Mouse (Mus musculus): ENCODE results near the gene Gm49322. TPM values are rescaled to one million over a fixed set of nuclear protein-coding genes. Genes with fewer than 3 reads are reported as not detected.

The Gm49322 gene
- polyA plus RNA-seq, 1 experiment from 2014 or later = 4.0 TPM

GRCm38 (mm10) chr10:80570419-80570818 is 35.4 kb upstream of the Gm49322 start:
- H3K36me3 ChIP-seq (ENCODE audit: control insufficient read depth, insufficient read depth, low read length) = no peaks in the 10 kb centered on the region
- 84% methylated on average over 10 of the region's 10 CpGs for WGBS
- peaks cover 58% of the 10 kb centered on the region for H3K4me1 ChIP-seq (ENCODE audit: control insufficient read depth, insufficient read depth, low read length)
- 0 out of 2 replicates have a peak overlapping the region, but pooled peaks have one; percentile 63 for H3K27ac ChIP-seq (ENCODE audit: low read length)
- H3K4me3 ChIP-seq (ENCODE audit: low read length) = no peak overlapping the region
- no peaks in the 10 kb centered on the region for H3K9me3 ChIP-seq (ENCODE audit: control insufficient read depth, low read length)
- H3K4me2 ChIP-seq (ENCODE audit: low read depth, low read length) = peak overlapping the region; percentile 48; the same call in 1 of the 2 replicates
- ATAC-seq = no peak
- no peaks in the 10 kb centered on the region for H3K27me3 ChIP-seq (replicated peaks; ENCODE audit: control insufficient read depth, insufficient read depth, low read length)
- peak overlapping the region; percentile 59; the same call in 1 of the 2 replicates for H3K9ac ChIP-seq (ENCODE audit: low read depth, low read length)

- Histone ChIP-seq H3K9ac (ENCODE audit: low read depth, low read length) (peak overlapping the region; percentile 59), H3K9me3 (ENCODE audit: control insufficient read depth, low read length) (no peaks in the 10 kb centered on the region), H3K27ac (ENCODE audit: low read length) (peak overlapping the region; percentile 63), H3K36me3 (ENCODE audit: control insufficient read depth, insufficient read depth, low read length) (no peaks in the 10 kb centered on the region), H3K4me2 (ENCODE audit: low read depth, low read length) (peak overlapping the region; percentile 38), H3K27me3 (replicated peaks; ENCODE audit: control insufficient read depth, insufficient read depth, low read length) (no peaks in the 10 kb centered on the region), H3K4me3 (ENCODE audit: low read length) (peak overlapping the region; percentile 19), H3K4me1 (ENCODE audit: control insufficient read depth, insufficient read depth, low read length) (peaks cover 65% of the 10 kb centered on the region)
- ATAC-seq = peak; percentile 22
- WGBS = 25% methylated on average over 30 of the region's 30 CpGs
Measured at GRCm38 (mm10) chr10:80570871-80571836, 34.7 kb upstream of the Gm49322 start.

- Histone ChIP-seq H3K9ac (ENCODE audit: low read depth, low read length) (no peak overlapping the region), H3K4me3 (ENCODE audit: low read length) (no peak overlapping the region), H3K4me1 (ENCODE audit: control insufficient read depth, insufficient read depth, low read length) (peaks cover 60% of the 10 kb centered on the region), H3K27me3 (replicated peaks; ENCODE audit: control insufficient read depth, insufficient read depth, low read length) (no peaks in the 10 kb centered on the region), H3K9me3 (ENCODE audit: control insufficient read depth, low read length) (no peaks in the 10 kb centered on the region), H3K4me2 (ENCODE audit: low read depth, low read length) (no peak overlapping the region), H3K27ac (ENCODE audit: low read length) (no peak overlapping the region), H3K36me3 (ENCODE audit: control insufficient read depth, insufficient read depth, low read length) (no peaks in the 10 kb centered on the region)
- ATAC-seq = no peak
- 79% methylated on average over 2 of the region's 2 CpGs for WGBS
Measured at GRCm38 (mm10) chr10:80572477-80572876, 33.3 kb upstream of the Gm49322 start.

GRCm38 (mm10) chr10:80573944-80574343 is 31.9 kb upstream of the Gm49322 start:
- H3K4me3 ChIP-seq (ENCODE audit: low read length) = no peak overlapping the region
- H3K4me2 ChIP-seq (ENCODE audit: low read depth, low read length) = no peak overlapping the region
- no peaks in the 10 kb centered on the region for H3K36me3 ChIP-seq (ENCODE audit: control insufficient read depth, insufficient read depth, low read length)
- ATAC-seq = no peak
- no peak overlapping the region for H3K27ac ChIP-seq (ENCODE audit: low read length)
- H3K9ac ChIP-seq (ENCODE audit: low read depth, low read length) = peak overlapping the region; percentile 38; the same call in 1 of the 2 replicates
- H3K4me1 ChIP-seq (ENCODE audit: control insufficient read depth, insufficient read depth, low read length) = peaks cover 65% of the 10 kb centered on the region
- no peaks in the 10 kb centered on the region for H3K9me3 ChIP-seq (ENCODE audit: control insufficient read depth, low read length)
- 51% methylated on average over 9 of the region's 9 CpGs for WGBS
- H3K27me3 ChIP-seq (replicated peaks; ENCODE audit: control insufficient read depth, insufficient read depth, low read length) = no peaks in the 10 kb centered on the region

- Histone ChIP-seq H3K36me3 (ENCODE audit: control insufficient read depth, insufficient read depth, low read length) (no peaks in the 10 kb centered on the region), H3K27me3 (replicated peaks; ENCODE audit: control insufficient read depth, insufficient read depth, low read length) (no peaks in the 10 kb centered on the region), H3K27ac (ENCODE audit: low read length) (no peak overlapping the region), H3K4me1 (ENCODE audit: control insufficient read depth, insufficient read depth, low read length) (peaks cover 59% of the 10 kb centered on the region), H3K4me3 (ENCODE audit: low read length) (no peak overlapping the region), H3K4me2 (ENCODE audit: low read depth, low read length) (no peak overlapping the region), H3K9me3 (ENCODE audit: control insufficient read depth, low read length) (no peaks in the 10 kb centered on the region), H3K9ac (ENCODE audit: low read depth, low read length) (no peak overlapping the region)
- 68% methylated on average over 3 of the region's 3 CpGs for WGBS
- no peak for ATAC-seq
Measured at GRCm38 (mm10) chr10:80574896-80575295, 30.9 kb upstream of the Gm49322 start.

GRCm38 (mm10) chr10:80575925-80576324 is 29.9 kb upstream of the Gm49322 start:
- H3K4me1 ChIP-seq (ENCODE audit: control insufficient read depth, insufficient read depth, low read length) = peaks cover 48% of the 10 kb centered on the region

GRCm38 (mm10) chr10:80576351-80577194 is 29.2 kb upstream of the Gm49322 start:
- peak overlapping the region; percentile 84 for H3K4me3 ChIP-seq (ENCODE audit: low read length)
- peak overlapping the region; percentile 98 for H3K4me2 ChIP-seq (ENCODE audit: low read depth, low read length)
- peaks cover 42% of the 10 kb centered on the region for H3K4me1 ChIP-seq (ENCODE audit: control insufficient read depth, insufficient read depth, low read length)
- no peaks in the 10 kb centered on the region for H3K9me3 ChIP-seq (ENCODE audit: control insufficient read depth, low read length)
- H3K9ac ChIP-seq (ENCODE audit: low read depth, low read length) = peak overlapping the region; percentile 80
- no peaks in the 10 kb centered on the region for H3K36me3 ChIP-seq (ENCODE audit: control insufficient read depth, insufficient read depth, low read length)
- no peaks in the 10 kb centered on the region for H3K27me3 ChIP-seq (replicated peaks; ENCODE audit: control insufficient read depth, insufficient read depth, low read length)
- H3K27ac ChIP-seq (ENCODE audit: low read length) = peak overlapping the region; percentile 88
- peak; percentile 8 for ATAC-seq
- WGBS = under 1% methylated on average over 85 of the region's 96 CpGs

More at GRCm38 (mm10) chr10:80575925-80576324, 29.9 kb upstream of the Gm49322 start:
- Histone ChIP-seq H3K27ac (ENCODE audit: low read length) (no peak overlapping the region), H3K9ac (ENCODE audit: low read depth, low read length) (peak overlapping the region; percentile 80), H3K27me3 (replicated peaks; ENCODE audit: control insufficient read depth, insufficient read depth, low read length) (no peaks in the 10 kb centered on the region), H3K4me2 (ENCODE audit: low read depth, low read length) (peak overlapping the region; percentile 98), H3K4me3 (ENCODE audit: low read length) (peak overlapping the region; percentile 84), H3K36me3 (ENCODE audit: control insufficient read depth, insufficient read depth, low read length) (no peaks in the 10 kb centered on the region), H3K9me3 (ENCODE audit: control insufficient read depth, low read length) (no peaks in the 10 kb centered on the region)
- 10% methylated on average over 17 of the region's 17 CpGs for WGBS
- no peak for ATAC-seq

GRCm38 (mm10) chr10:80577195-80578130 is 28.4 kb upstream of the Gm49322 start, which contains the start of gene Klf16:
TSS of gene Klf16 (minus strand) at chr10:80577321.
- Histone ChIP-seq H3K27me3 (replicated peaks; ENCODE audit: control insufficient read depth, insufficient read depth, low read length) (no peaks in the 10 kb centered on the region), H3K4me1 (ENCODE audit: control insufficient read depth, insufficient read depth, low read length) (peaks cover 34% of the 10 kb centered on the region), H3K27ac (ENCODE audit: low read length) (peak within 1 kb of the TSS; percentile 88), H3K4me2 (ENCODE audit: low read depth, low read length) (peak within 1 kb of the TSS; percentile 98), H3K9me3 (ENCODE audit: control insufficient read depth, low read length) (no peaks in the 10 kb centered on the region), H3K4me3 (ENCODE audit: low read length) (peak within 1 kb of the TSS; percentile 84), H3K36me3 (ENCODE audit: control insufficient read depth, insufficient read depth, low read length) (no peaks in the 10 kb centered on the region), H3K9ac (ENCODE audit: low read depth, low read length) (peak within 1 kb of the TSS; percentile 80)
- under 1% methylated on average over 73 of the region's 97 CpGs for WGBS
- ATAC-seq = peak; percentile 83

All from intestine, embryonic 16.5 days (tissue).